Mouse (Mus musculus) myocyte (in vitro differentiated cells): ENCODE measurements at regions not wholly inside any gene's neighbourhood (a gene's known extent, or its start where the extent isn't known, plus 50 kb on each side); places are given as distances from the start of the nearest gene placed in this dataset.

Experiments
- MAX ChIP-seq: IDR thresholded peaks from one replicate; pipeline ENCODE4 v1.6.1; 2011; ENCODE audit warnings: low read depth, mild to moderate bottlenecking, control low read depth
- MYOG ChIP-seq, 3 experiments: IDR thresholded peaks; one replicate each; pipeline ENCODE4 v1.6.1; 2011; ENCODE audit warnings: control low read depth in 2 of 3, low read depth in 2 of 3, mild to moderate bottlenecking in 2 of 3; ENCODE audit not compliant: insufficient read length in 2 of 3, control insufficient read depth in 1 of 3, insufficient read depth in 1 of 3

GRCm38 (mm10) chr10:19502874-19503273 lies 88.9 kb upstream of the Ifngr1 start:
- TF ChIP-seq MAX (no peak), MYOG (IDR thresholded peaks at IDR 0.05; ENCODE audit: control insufficient read depth in 1 of 3, insufficient read depth in 1 of 3, insufficient read length in 2 of 3, low read depth in 2 of 3) (no peak)
